In the genomic region with DNA sequence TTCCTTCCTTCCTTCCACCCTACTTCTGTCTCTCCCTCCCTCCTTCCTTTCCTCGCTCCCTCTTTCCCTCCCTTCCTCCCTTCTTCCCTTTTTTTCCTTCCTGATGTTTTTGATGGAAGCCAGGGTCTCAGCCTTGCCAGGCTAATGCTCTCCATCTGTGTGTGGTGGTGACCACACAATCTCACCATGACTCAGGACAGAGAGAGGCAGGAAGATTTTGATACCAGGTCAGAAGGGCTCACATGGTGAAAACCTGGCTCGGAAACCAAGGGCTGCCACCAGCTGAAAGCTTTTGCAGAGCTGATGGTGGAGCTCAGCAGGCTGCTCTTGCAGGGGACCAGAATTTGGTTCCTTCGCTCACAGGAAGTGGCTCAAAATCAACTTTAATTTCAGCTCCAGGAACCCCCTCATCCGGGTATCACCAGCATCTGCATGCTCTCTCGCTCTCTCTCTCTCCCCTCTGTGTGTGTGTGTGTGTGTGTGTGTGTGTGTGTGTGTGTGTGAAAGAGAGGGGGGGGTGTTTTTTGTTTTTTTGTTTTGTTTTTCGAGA, we compare ENCODE assay signal across 32 mouse cellular contexts. TPM values are rescaled to one million over a fixed set of nuclear protein-coding genes. Genes with fewer than 3 reads are reported as not detected.
A peak's percentile ranks its signal among the peaks of the same experiment; 100 is the strongest.
DNase-seq lines count a peak whose midpoint lies in the region; ATAC-seq and TF ChIP-seq lines count a peak whose summit lies in the region.
"Had no signal": no experiment of that assay in that cellular context is flagged by ENCODE, and none has a peak within 500 bp of the region (broad histone marks: within the 10 kb centered on the region; RNA-seq: fewer than 3 reads in every experiment).

No protein-coding gene starts in this region.

- peak; percentile 64 for DNase-seq in 416B (ENCODE audit: low read depth)
- peak; percentile 65 for DNase-seq in T-cell, adult 2 months (ENCODE audit: low spot score)
- peak; percentile 60 for DNase-seq in naive thymus-derived CD4-positive, alpha-beta T cell, adult 2 months (ENCODE audit: low read depth)
- DNase-seq in midbrain, postnatal 0 days (ENCODE audit: low spot score) = no peak
- no peak for DNase-seq in layer of hippocampus, adult 8-10 months (ENCODE audit: low spot score in 2 of 2)
- no peak for DNase-seq in right cerebral cortex, postnatal 36 days (ENCODE audit: low spot score in 2 of 2)
- DNase-seq: adrenal gland, adult 8-10 months; adrenal gland, postnatal 25 days; cerebellum, adult 11-12 months; cerebellum, adult 8-10 months; cerebellum, postnatal 10 days; cerebellum, postnatal 36 days; embryo, embryonic 11 days; gastrocnemius, postnatal 25 days; heart, adult 18-20 months; heart, postnatal 14 days; heart, postnatal 4 days had no signal

- no peak overlapping the region for H3K4me2 ChIP-seq in midbrain, postnatal 0 days (ENCODE audit: low read depth, low read length, poor library complexity, severe bottlenecking)
- no peak overlapping the region for H3K4me2 ChIP-seq in liver, embryonic 12.5 days
- H3K4me2 ChIP-seq: embryonic facial prominence, embryonic 13.5 days; forebrain, embryonic 12.5 days; forebrain, embryonic 15.5 days; heart, embryonic 12.5 days; heart, embryonic 15.5 days; hindbrain, embryonic 12.5 days; hindbrain, embryonic 15.5 days; intestine, embryonic 15.5 days had no signal

- H3K36me3 ChIP-seq in midbrain, postnatal 0 days (ENCODE audit: insufficient read depth, low read length) = no peaks in the 10 kb centered on the region
- H3K36me3 ChIP-seq in liver, embryonic 12.5 days = no peaks in the 10 kb centered on the region
- H3K36me3 ChIP-seq: embryonic facial prominence, embryonic 10.5 days; embryonic facial prominence, embryonic 13.5 days; forebrain, embryonic 12.5 days; forebrain, embryonic 15.5 days; G1E; heart, embryonic 12.5 days; heart, embryonic 15.5 days; hindbrain, embryonic 12.5 days; hindbrain, embryonic 15.5 days; intestine, embryonic 15.5 days had no signal

- H3K9me3 ChIP-seq in midbrain, postnatal 0 days (ENCODE audit: low read length) = no peaks in the 10 kb centered on the region
- H3K9me3 ChIP-seq in liver, embryonic 12.5 days (replicated peaks) = no peaks in the 10 kb centered on the region
- H3K9me3 ChIP-seq: embryonic facial prominence, embryonic 10.5 days; embryonic facial prominence, embryonic 13.5 days; forebrain, embryonic 12.5 days; forebrain, embryonic 15.5 days; G1E; heart, embryonic 12.5 days; heart, embryonic 15.5 days; hindbrain, embryonic 12.5 days; hindbrain, embryonic 15.5 days; intestine, embryonic 15.5 days had no signal

- no peak for TF ChIP-seq CTCF in midbrain, postnatal 0 days (IDR thresholded peaks at IDR 0.05)

- 72% methylated on average over 6 of the region's 6 CpGs for WGBS in midbrain, postnatal 0 days
- 56% methylated on average over 6 of the region's 6 CpGs for WGBS in liver, embryonic 12.5 days (ENCODE audit: insufficient replicate concordance)

- no peak overlapping the region for H3K9ac ChIP-seq in midbrain, postnatal 0 days (replicated peaks; ENCODE audit: low read length, poor library complexity, severe bottlenecking)
- no peak overlapping the region for H3K9ac ChIP-seq in liver, embryonic 12.5 days
- H3K9ac ChIP-seq: embryonic facial prominence, embryonic 13.5 days; forebrain, embryonic 12.5 days; forebrain, embryonic 15.5 days; heart, embryonic 12.5 days; heart, embryonic 15.5 days; hindbrain, embryonic 12.5 days; hindbrain, embryonic 15.5 days; intestine, embryonic 15.5 days had no signal

- no peaks in the 10 kb centered on the region for H3K27me3 ChIP-seq in midbrain, postnatal 0 days (ENCODE audit: insufficient read depth, low read length)
- H3K27me3 ChIP-seq in liver, embryonic 12.5 days (replicated peaks) = 0 out of 2 replicates have a peak, but pooled peaks cover 8% of the 10 kb centered on the region
- H3K27me3 ChIP-seq: CH12.LX; embryonic facial prominence, embryonic 13.5 days; forebrain, embryonic 15.5 days; heart, embryonic 15.5 days; hindbrain, embryonic 12.5 days had no signal

- H3K4me1 ChIP-seq in midbrain, postnatal 0 days (ENCODE audit: insufficient read depth, low read length) = no peaks in the 10 kb centered on the region
- H3K4me1 ChIP-seq in liver, embryonic 12.5 days = peaks cover 36% of the 10 kb centered on the region

- no peak overlapping the region for H3K4me3 ChIP-seq in midbrain, postnatal 0 days (ENCODE audit: low read depth, low read length)
- H3K4me3 ChIP-seq in liver, embryonic 12.5 days = no peak overlapping the region
- H3K4me3 ChIP-seq: embryonic facial prominence, embryonic 10.5 days; embryonic facial prominence, embryonic 13.5 days; erythroblast, embryonic 14.5 days; forebrain, embryonic 12.5 days; forebrain, embryonic 15.5 days; heart, embryonic 12.5 days; heart, embryonic 15.5 days; hindbrain, embryonic 12.5 days; hindbrain, embryonic 15.5 days; intestine, embryonic 15.5 days had no signal

- no peak overlapping the region for H3K27ac ChIP-seq in midbrain, postnatal 0 days (ENCODE audit: low read depth, low read length)
- no peak overlapping the region for H3K27ac ChIP-seq in liver, embryonic 12.5 days
- H3K27ac ChIP-seq: embryonic facial prominence, embryonic 10.5 days; embryonic facial prominence, embryonic 13.5 days; forebrain, embryonic 12.5 days; forebrain, embryonic 15.5 days; heart, embryonic 15.5 days; hindbrain, embryonic 12.5 days; hindbrain, embryonic 15.5 days; intestine, embryonic 15.5 days had no signal

- ATAC-seq in CD4-positive, CD25-positive, alpha-beta regulatory T cell, adult 4 months = peak; percentile 33
- no peak for ATAC-seq in midbrain, postnatal 0 days (ENCODE audit: low FRiP score)
- no peak for ATAC-seq in liver, embryonic 12.5 days
- ATAC-seq: activated CD4-positive, CD25-positive, alpha-beta regulatory T cell, adult 4 months; forebrain, embryonic 15.5 days; intestine, embryonic 15.5 days had no signal

RNA-seq across cellular contexts. Expression of a gene that starts 4.5 kb away (rescaled TPM):
- polyA plus RNA-seq in CD4-positive, CD25-positive, alpha-beta regulatory T cell, adult 4 months (2017; shearing (Covaris generic)) = 10 to 100 TPM; 25.3 to 29.8 TPM
- 20.3 and 26.6 TPM in 2 replicates for total RNA-seq in midbrain, postnatal 0 days (2014; rRNA removed)
- polyA plus RNA-seq in midbrain, postnatal 0 days (2015; fragmentation: Nextera tagmentation; extraction: Ambion mirVana) = 26.3 and 32.6 TPM in 2 replicates
- polyA plus RNA-seq in liver, embryonic 12.5 days (2016; fragmentation: Nextera tagmentation; extraction: Ambion mirVana) = 85.7 and 85.9 TPM in 2 replicates
- 10 to 100 TPM; 37.3 to 45.0 (median 38.1) TPM for total RNA-seq in layer of hippocampus, adult 8-10 months (2022)

RNA-seq across cellular contexts. Expression of a gene that starts 12.3 kb away (rescaled TPM):
- under 1 TPM in 1 of 2 experiments, not detected in 1; 0.12 TPM for polyA plus RNA-seq in CD4-positive, CD25-positive, alpha-beta regulatory T cell, adult 4 months (2017; shearing (Covaris generic))
- total RNA-seq in midbrain, postnatal 0 days (2014; rRNA removed) = 4.2 and 5.2 TPM in 2 replicates
- polyA plus RNA-seq in midbrain, postnatal 0 days (2015; fragmentation: Nextera tagmentation; extraction: Ambion mirVana) = 2.7 and 2.9 TPM in 2 replicates
- polyA plus RNA-seq in liver, embryonic 12.5 days (2016; fragmentation: Nextera tagmentation; extraction: Ambion mirVana) = 0.10 and 0.12 TPM in 2 replicates
- 10 to 100 TPM; 11.3 to 19.1 (median 14.6) TPM for total RNA-seq in layer of hippocampus, adult 8-10 months (2022)
- total RNA-seq: CH12.LX had no signal
- polyA plus RNA-seq: erythroblast, embryonic 14.5 days; G1E; intestine, embryonic 15.5 days had no signal

RNA-seq across cellular contexts. Expression of a gene that starts 21.4 kb away (rescaled TPM):
- polyA plus RNA-seq in CD4-positive, CD25-positive, alpha-beta regulatory T cell, adult 4 months (2017; shearing (Covaris generic)) = 10 to 100 TPM; 20.1 to 43.4 TPM
- total RNA-seq in midbrain, postnatal 0 days (2014; rRNA removed) = 72.5 and 89.7 TPM in 2 replicates
- 60.6 and 67.7 TPM in 2 replicates for polyA plus RNA-seq in midbrain, postnatal 0 days (2015; fragmentation: Nextera tagmentation; extraction: Ambion mirVana)
- 39.8 and 41.6 TPM in 2 replicates for polyA plus RNA-seq in liver, embryonic 12.5 days (2016; fragmentation: Nextera tagmentation; extraction: Ambion mirVana)
- total RNA-seq in layer of hippocampus, adult 8-10 months (2022) = 10 to 100 TPM; 52.8 to 60.0 (median 56.6) TPM

RNA-seq across cellular contexts. Expression of a gene that starts 27.2 kb away (rescaled TPM):
- 10 to 100 TPM; 25.2 to 45.3 TPM for polyA plus RNA-seq in CD4-positive, CD25-positive, alpha-beta regulatory T cell, adult 4 months (2017; shearing (Covaris generic))
- 21.9 and 25.9 TPM in 2 replicates for total RNA-seq in midbrain, postnatal 0 days (2014; rRNA removed)
- polyA plus RNA-seq in midbrain, postnatal 0 days (2015; fragmentation: Nextera tagmentation; extraction: Ambion mirVana) = 11.7 and 13.0 TPM in 2 replicates
- polyA plus RNA-seq in liver, embryonic 12.5 days (2016; fragmentation: Nextera tagmentation; extraction: Ambion mirVana) = 14.5 and 15.5 TPM in 2 replicates
- 10 to 100 TPM; 43.2 to 48.9 (median 44.5) TPM for total RNA-seq in layer of hippocampus, adult 8-10 months (2022)

RNA-seq across cellular contexts. Expression of a gene that starts 30.6 kb away (rescaled TPM):
- 100 to 1,000 TPM; 124 to 126 TPM for polyA plus RNA-seq in CD4-positive, CD25-positive, alpha-beta regulatory T cell, adult 4 months (2017; shearing (Covaris generic))
- total RNA-seq in midbrain, postnatal 0 days (2014; rRNA removed) = 93.4 and 126 TPM in 2 replicates
- polyA plus RNA-seq in midbrain, postnatal 0 days (2015; fragmentation: Nextera tagmentation; extraction: Ambion mirVana) = 141 and 146 TPM in 2 replicates
- 87.4 and 88.6 TPM in 2 replicates for polyA plus RNA-seq in liver, embryonic 12.5 days (2016; fragmentation: Nextera tagmentation; extraction: Ambion mirVana)
- 10 to 100 TPM; 48.8 to 61.6 (median 55.9) TPM for total RNA-seq in layer of hippocampus, adult 8-10 months (2022)

Comparison
In these comparisons a context has a peak if more than half of its experiments do, and no peak if none do; other contexts are left out.
1. DNase-seq: peak in 416B (single experiment), T-cell, adult 2 months (single experiment) and naive thymus-derived CD4-positive, alpha-beta T cell, adult 2 months (single experiment); none in midbrain, postnatal 0 days (single experiment), layer of hippocampus, adult 8-10 months (0 of 2) and right cerebral cortex, postnatal 36 days (0 of 2).